Mouse (Mus musculus): Measurements from ENCODE around the gene Clec12b. TPM values are rescaled to one million over a fixed set of nuclear protein-coding genes. Genes with fewer than 3 reads are reported as not detected.

Clec12b gene
- polyA plus RNA-seq, 1 experiment from 2014 or later, result 0.84 TPM

- Histone ChIP-seq H3K4me1 (ENCODE audit: control insufficient read depth, insufficient read depth, low read length) (no peaks in the 10 kb centered on the region), H3K4me3 (ENCODE audit: low read depth, low read length) (no peak overlapping the region), H3K27ac (ENCODE audit: low read depth, low read length) (no peak overlapping the region), H3K9me3 (replicated peaks; ENCODE audit: control insufficient read depth, low read length) (no peaks in the 10 kb centered on the region), H3K27me3 (ENCODE audit: control insufficient read depth, insufficient read depth, low read length) (no peaks in the 10 kb centered on the region), H3K9ac (ENCODE audit: low read depth, low read length) (no peak overlapping the region), H3K4me2 (no peak overlapping the region), H3K36me3 (ENCODE audit: control insufficient read depth, insufficient read depth, low read length) (no peaks in the 10 kb centered on the region)
- ATAC-seq (replicated peaks; ENCODE audit: insufficient number of reproducible peaks, low FRiP score, low TSS enrichment), result no peak
- WGBS (ENCODE audit: insufficient replicate concordance), result 67% methylated on average over 13 of the region's 13 CpGs
Measured at GRCm38 (mm10) chr6:129326568-129327150, 59.0 kb downstream of the Clec12b start.

DNA sequence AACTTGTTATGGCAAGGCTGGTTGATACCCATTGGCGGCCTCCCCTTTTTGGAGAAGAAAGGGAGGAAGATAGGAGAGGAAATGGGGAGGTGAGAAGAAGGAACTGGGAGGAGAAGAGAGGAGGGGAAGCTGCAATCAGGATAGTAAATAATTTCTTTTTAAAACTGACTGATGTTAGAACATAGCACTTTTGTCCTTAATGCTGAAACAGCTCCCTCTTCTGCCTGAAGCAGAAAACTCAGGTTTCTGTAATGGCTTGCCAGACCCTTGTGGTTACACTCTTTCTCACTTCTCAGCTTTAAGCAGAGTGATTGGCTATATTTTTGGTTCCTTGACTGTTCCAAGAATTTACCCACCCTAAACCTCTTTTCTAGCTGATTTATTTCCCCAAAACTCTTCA lies 59.7 kb downstream of the Clec12b start:
- no peaks in the 10 kb centered on the region for H3K27me3 ChIP-seq (ENCODE audit: control insufficient read depth, insufficient read depth, low read length)
- ATAC-seq (replicated peaks; ENCODE audit: insufficient number of reproducible peaks, low FRiP score, low TSS enrichment), result no peak
- 58% methylated on average over 1 of the region's 1 CpGs for WGBS (ENCODE audit: insufficient replicate concordance)
- H3K4me3 ChIP-seq (ENCODE audit: low read depth, low read length), result no peak overlapping the region
- H3K4me2 ChIP-seq, result no peak overlapping the region
- H3K9ac ChIP-seq (ENCODE audit: low read depth, low read length), result no peak overlapping the region
- no peak overlapping the region for H3K27ac ChIP-seq (ENCODE audit: low read depth, low read length)
- H3K9me3 ChIP-seq (replicated peaks; ENCODE audit: control insufficient read depth, low read length), result no peaks in the 10 kb centered on the region
- no peaks in the 10 kb centered on the region for H3K36me3 ChIP-seq (ENCODE audit: control insufficient read depth, insufficient read depth, low read length)
- H3K4me1 ChIP-seq (ENCODE audit: control insufficient read depth, insufficient read depth, low read length), result no peaks in the 10 kb centered on the region

Other genes starting within 250 kb of the Clec12b start
- 0.18 TPM in 1 of 2 replicates, not detected in the other for gene Clec2d, start 205.3 kb downstream of the Clec12b start, polyA plus RNA-seq (2014; fragmentation: Nextera tagmentation; extraction: Ambion mirVana)
- not detected in 2 replicates for gene Cd69, start 110.4 kb downstream of the Clec12b start, polyA plus RNA-seq (2014; fragmentation: Nextera tagmentation; extraction: Ambion mirVana)
- not detected in 2 replicates for gene 4922502D21Rik, start 54.1 kb downstream of the Clec12b start, polyA plus RNA-seq (2014; fragmentation: Nextera tagmentation; extraction: Ambion mirVana)
- 0.31 and 0.42 TPM in 2 replicates for gene Clec12a, start 43.2 kb downstream of the Clec12b start, polyA plus RNA-seq (2014; fragmentation: Nextera tagmentation; extraction: Ambion mirVana)
- 7.4 and 8.8 TPM in 2 replicates for gene Clec1b, start 11.4 kb upstream of the Clec12b start, polyA plus RNA-seq (2014; fragmentation: Nextera tagmentation; extraction: Ambion mirVana)
- gene Clec9a, start 23.0 kb upstream of the Clec12b start, polyA plus RNA-seq (2014; fragmentation: Nextera tagmentation; extraction: Ambion mirVana), result 0.23 and 0.36 TPM in 2 replicates
- 0.18 and 0.86 TPM in 2 replicates for gene Clec1a, start 66.1 kb upstream of the Clec12b start, polyA plus RNA-seq (2014; fragmentation: Nextera tagmentation; extraction: Ambion mirVana)
- gene Olr1, start 121.3 kb upstream of the Clec12b start, polyA plus RNA-seq (2014; fragmentation: Nextera tagmentation; extraction: Ambion mirVana), result 0.26 and 0.35 TPM in 2 replicates
- gene Tmem52b, start 126.7 kb upstream of the Clec12b start, polyA plus RNA-seq (2014; fragmentation: Nextera tagmentation; extraction: Ambion mirVana), result not detected in 2 replicates
- gene Gabarapl1, start 147.3 kb upstream of the Clec12b start, polyA plus RNA-seq (2014; fragmentation: Nextera tagmentation; extraction: Ambion mirVana), result 12.5 and 15.4 TPM in 2 replicates
- not detected in 2 replicates for gene Klre1, start 192.0 kb upstream of the Clec12b start, polyA plus RNA-seq (2014; fragmentation: Nextera tagmentation; extraction: Ambion mirVana)
- not detected in 2 replicates for gene Klrd1, start 205.9 kb upstream of the Clec12b start, polyA plus RNA-seq (2014; fragmentation: Nextera tagmentation; extraction: Ambion mirVana)
- gene Klrk1, start 238.0 kb upstream of the Clec12b start, polyA plus RNA-seq (2014; fragmentation: Nextera tagmentation; extraction: Ambion mirVana), result not detected in 2 replicates

Measured in heart, embryonic 11.5 days (tissue).